Mouse (Mus musculus): ENCODE results near the gene Baz1a. TPM values are rescaled to one million over a fixed set of nuclear protein-coding genes. Genes with fewer than 3 reads are reported as not detected.
A peak's percentile ranks its signal among the peaks of the same experiment; 100 is the strongest.

The Baz1a gene
- polyA plus RNA-seq, 1 experiment from 2014 or later = 10.3 TPM

DNA sequence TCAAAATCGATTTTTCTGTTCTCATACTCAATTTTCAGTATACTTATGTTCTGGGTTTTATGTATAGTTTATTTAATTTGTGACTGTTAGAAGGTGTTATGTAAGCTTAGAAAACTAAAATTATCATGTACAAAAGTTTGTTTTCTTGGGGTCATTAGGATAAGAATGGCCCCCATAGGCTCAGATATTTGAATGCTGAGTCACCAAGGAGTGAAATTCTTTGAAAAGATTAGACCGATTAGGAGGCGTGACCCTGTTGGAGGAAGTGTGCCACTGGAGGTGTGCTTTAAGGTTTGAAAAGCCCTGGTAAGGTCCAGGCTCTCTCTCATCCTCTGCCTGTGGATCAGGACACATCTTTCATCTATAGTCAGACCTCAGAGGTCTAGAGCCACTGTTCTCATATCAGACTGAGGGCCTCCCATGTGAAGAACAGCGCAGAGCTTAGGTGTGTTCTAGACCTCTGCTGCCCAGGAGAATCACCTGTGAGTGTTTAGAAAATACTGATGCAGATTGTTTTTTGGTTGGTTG is 25.8 kb downstream of the Baz1a start:
- Histone ChIP-seq H3K4me3 (no peak overlapping the region), H3K4me1 (replicated peaks) (peaks cover 7% of the 10 kb centered on the region), H3K9ac (no peak overlapping the region), H3K36me3 (no peaks in the 10 kb centered on the region), H3K27me3 (no peaks in the 10 kb centered on the region), H3K9me3 (replicated peaks) (no peaks in the 10 kb centered on the region), H3K27ac (no peak overlapping the region), H3K4me2 (no peak overlapping the region)
- no peak for ATAC-seq (replicated peaks; ENCODE audit: insufficient number of reproducible peaks, insufficient read depth, low FRiP score, low read depth)
- 67% methylated on average over 4 of the region's 4 CpGs for WGBS

DNA sequence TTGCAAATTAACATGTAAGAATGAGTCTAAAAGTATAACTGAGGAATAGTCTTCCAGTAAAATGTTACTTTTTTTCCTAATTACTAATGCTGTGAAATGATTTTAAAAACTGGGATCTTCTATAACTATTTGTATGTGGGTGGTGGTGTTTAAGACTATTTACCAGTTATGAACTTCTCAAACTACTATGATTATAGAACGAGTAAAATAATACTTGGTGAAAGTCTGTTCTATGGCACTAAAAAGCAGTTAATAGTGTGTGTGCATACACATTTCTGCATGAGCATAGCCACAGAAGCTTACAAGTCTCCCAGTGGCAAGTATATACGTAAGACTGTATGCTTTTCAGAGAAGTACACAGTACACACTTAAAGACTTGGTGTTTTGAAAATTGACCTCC is 27.0 kb downstream of the Baz1a start:
- no peaks in the 10 kb centered on the region for H3K36me3 ChIP-seq
- H3K9ac ChIP-seq = no peak overlapping the region
- H3K4me1 ChIP-seq (replicated peaks) = peaks cover 7% of the 10 kb centered on the region
- 84% methylated on average over 2 of the region's 2 CpGs for WGBS
- no peak for ATAC-seq (replicated peaks; ENCODE audit: insufficient number of reproducible peaks, insufficient read depth, low FRiP score, low read depth)
- H3K4me2 ChIP-seq = no peak overlapping the region
- no peaks in the 10 kb centered on the region for H3K27me3 ChIP-seq
- no peak overlapping the region for H3K4me3 ChIP-seq
- no peaks in the 10 kb centered on the region for H3K9me3 ChIP-seq (replicated peaks)
- H3K27ac ChIP-seq = no peak overlapping the region

DNA sequence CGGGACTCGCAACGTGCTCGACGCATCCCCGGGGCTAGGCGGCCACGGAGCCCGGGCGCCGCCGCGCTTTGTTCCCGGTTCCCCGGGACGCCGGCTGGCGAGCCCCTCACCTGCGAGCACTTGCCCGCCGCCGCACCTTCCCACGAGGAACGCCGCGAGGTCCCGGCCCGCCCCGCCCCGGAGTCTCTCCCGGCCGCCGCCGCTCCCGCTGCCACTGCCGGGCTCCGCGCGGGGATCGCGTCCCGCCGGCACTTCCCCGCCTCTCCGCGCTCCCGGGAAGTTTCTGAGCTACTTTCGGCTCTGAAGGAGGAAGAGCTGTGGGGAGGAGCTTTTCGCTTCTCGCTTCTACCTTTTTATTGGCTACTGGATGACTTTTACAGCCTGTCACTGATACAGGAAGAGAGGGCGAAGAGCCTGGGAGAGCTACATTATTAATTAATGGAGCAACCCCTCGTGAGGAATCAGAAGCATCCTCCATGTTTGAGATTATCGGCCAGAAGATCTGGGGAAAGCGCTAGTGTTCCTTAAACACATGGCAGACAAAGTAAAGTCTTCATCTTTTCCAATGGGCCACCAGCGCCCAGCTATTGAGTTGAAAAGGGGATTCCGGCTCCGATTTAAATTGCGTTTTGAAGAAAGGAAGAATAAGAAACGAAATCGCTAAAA is 28.0 kb downstream of the Baz1a start, which contains the start of gene Gm20403:
TSS of gene Gm20403 (minus strand) at position 478 of the 666 bp plus-strand sequence.
- Histone ChIP-seq H3K9ac (peak within 1 kb of the TSS; percentile 91), H3K4me2 (peak within 1 kb of the TSS; percentile 94), H3K27me3 (no peaks in the 10 kb centered on the region), H3K9me3 (replicated peaks) (no peaks in the 10 kb centered on the region), H3K4me1 (replicated peaks) (peaks cover 7% of the 10 kb centered on the region), H3K36me3 (no peaks in the 10 kb centered on the region), H3K27ac (peak within 1 kb of the TSS; percentile 91), H3K4me3 (peak within 1 kb of the TSS; percentile 91)
- 0 out of 2 replicates have a peak, but pooled peaks have one; percentile 43 for ATAC-seq (replicated peaks; ENCODE audit: insufficient number of reproducible peaks, insufficient read depth, low FRiP score, low read depth)
- under 1% methylated on average over 60 of the region's 60 CpGs for WGBS

DNA sequence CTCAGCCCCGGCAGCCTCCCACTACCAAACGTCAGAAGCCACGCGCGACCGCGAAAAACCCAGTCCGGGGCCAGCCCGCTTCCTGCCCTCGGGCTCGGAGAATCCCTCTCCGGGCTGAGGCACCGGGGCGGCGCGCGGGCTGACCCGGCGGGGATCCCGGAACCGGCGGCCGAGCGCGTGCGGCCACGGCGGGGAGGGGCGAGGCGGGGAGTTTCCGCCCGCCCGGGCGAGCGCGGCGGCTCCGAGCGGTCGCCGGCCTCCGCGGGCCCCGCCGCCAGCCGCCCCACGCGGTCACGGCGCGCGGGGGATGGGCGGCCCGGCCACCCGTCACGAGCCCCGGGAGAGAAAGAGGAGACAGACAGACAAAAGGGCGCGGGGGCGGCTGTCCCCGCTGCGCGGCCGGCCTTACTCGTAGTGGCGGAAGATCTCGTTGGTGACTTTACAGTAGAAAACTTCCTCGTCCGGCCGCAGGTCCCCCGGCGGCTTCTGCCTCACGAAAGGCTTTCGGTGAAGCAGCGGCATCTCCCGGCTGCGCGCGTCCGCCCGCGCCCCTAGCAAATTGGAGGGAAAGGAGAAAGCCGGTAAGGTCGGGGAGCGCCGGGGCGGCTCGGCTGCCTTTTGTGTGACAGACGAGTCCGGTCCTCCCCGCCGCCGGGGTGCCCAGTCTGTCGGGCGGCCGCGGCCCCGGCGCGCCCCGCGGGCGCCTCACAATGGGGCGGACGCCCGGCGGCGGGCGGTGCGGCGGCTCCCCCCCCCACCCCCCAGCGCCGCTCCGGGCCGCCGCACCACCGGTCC is 28.7 kb downstream of the Baz1a start:
- peak overlapping the region; percentile 94 for H3K4me2 ChIP-seq
- under 1% methylated on average over 113 of the region's 117 CpGs for WGBS
- peak; percentile 73 for ATAC-seq (replicated peaks; ENCODE audit: insufficient number of reproducible peaks, insufficient read depth, low FRiP score, low read depth)
- H3K4me3 ChIP-seq = peak overlapping the region; percentile 91
- peak overlapping the region; percentile 91 for H3K9ac ChIP-seq
- H3K27me3 ChIP-seq = no peaks in the 10 kb centered on the region
- no peaks in the 10 kb centered on the region for H3K9me3 ChIP-seq (replicated peaks)
- H3K4me1 ChIP-seq (replicated peaks) = peaks cover 7% of the 10 kb centered on the region
- no peaks in the 10 kb centered on the region for H3K36me3 ChIP-seq
- H3K27ac ChIP-seq = peak overlapping the region; percentile 91

DNA sequence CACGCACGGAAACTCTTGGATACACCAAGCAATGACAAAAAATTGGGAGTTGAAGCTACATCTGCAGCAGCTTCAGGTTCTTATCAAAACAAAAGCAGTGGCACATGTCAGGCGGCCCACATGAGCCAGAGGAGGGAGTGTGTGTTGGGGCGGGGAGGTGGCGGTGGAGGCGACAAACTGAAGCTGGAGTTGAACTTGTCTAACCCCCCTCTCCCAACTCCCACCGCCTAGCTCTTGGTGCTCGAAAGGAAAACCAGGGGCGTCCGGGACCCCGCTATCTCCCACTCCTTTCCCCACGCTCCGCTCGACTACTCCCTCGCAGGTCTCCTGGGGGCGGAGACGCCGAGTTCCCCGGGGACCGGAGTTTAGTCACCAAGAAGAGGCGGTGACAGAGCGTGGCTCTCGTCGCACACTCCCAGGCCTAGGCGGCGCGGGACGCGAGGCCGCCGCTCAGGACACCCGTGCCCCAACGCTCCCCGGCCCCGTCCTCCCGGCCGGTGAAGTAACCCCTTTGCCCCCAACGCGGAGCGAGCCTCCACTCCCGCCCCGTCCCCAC is 29.4 kb downstream of the Baz1a start:
- Histone ChIP-seq H3K9me3 (replicated peaks) (no peaks in the 10 kb centered on the region), H3K4me3 (peak overlapping the region; percentile 91), H3K9ac (peak overlapping the region; percentile 91), H3K4me1 (replicated peaks) (peaks cover 7% of the 10 kb centered on the region), H3K4me2 (peak overlapping the region; percentile 94), H3K36me3 (no peaks in the 10 kb centered on the region), H3K27me3 (no peaks in the 10 kb centered on the region), H3K27ac (peak overlapping the region; percentile 91)
- peak; percentile 75 for ATAC-seq (replicated peaks; ENCODE audit: insufficient number of reproducible peaks, insufficient read depth, low FRiP score, low read depth)
- WGBS = 0% methylated on average over 42 of the region's 42 CpGs

DNA sequence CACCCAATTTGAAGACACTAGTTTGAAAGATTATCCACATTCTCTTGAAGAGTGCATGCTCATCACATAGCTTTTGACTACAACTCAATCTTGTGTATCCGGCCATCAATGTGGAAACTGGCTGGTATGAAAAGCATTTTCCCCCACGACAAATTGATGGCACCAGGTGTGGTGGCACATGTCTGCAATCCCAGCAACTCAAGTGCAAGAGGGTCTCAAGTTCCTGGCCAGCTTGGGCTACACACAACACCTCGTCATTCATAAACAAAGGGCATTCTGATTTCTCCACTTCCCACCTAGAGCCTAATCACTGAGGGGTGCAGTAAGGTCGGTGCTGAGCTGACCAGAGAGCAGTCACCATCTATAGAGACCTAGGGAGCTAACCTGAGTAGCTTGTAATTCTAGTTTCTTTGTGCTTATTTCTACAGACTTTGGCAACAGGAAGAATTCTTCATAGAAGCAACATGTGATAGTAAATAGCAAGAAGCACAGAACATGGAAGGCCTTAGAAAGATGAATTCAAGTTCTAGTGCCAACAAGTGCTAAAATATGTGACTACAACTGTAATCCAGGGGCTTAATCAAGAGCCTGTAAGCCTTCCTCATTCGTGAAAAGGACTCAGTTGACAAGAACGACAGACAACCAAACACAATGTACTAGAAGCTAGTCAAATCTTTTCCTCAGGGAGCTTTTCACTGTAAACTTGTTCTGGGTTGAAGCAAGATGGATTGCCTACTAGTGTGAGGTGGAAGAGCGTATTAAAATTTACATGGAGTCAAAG is 31.0 kb downstream of the Baz1a start:
- H3K27me3 ChIP-seq = no peaks in the 10 kb centered on the region
- no peaks in the 10 kb centered on the region for H3K9me3 ChIP-seq (replicated peaks)
- H3K4me2 ChIP-seq = no peak overlapping the region
- no peak for ATAC-seq (replicated peaks; ENCODE audit: insufficient number of reproducible peaks, insufficient read depth, low FRiP score, low read depth)
- H3K4me3 ChIP-seq = no peak overlapping the region
- peaks cover 7% of the 10 kb centered on the region for H3K4me1 ChIP-seq (replicated peaks)
- no peak overlapping the region for H3K9ac ChIP-seq
- no peaks in the 10 kb centered on the region for H3K36me3 ChIP-seq
- H3K27ac ChIP-seq = no peak overlapping the region
- WGBS = 81% methylated on average over 7 of the region's 7 CpGs

DNA sequence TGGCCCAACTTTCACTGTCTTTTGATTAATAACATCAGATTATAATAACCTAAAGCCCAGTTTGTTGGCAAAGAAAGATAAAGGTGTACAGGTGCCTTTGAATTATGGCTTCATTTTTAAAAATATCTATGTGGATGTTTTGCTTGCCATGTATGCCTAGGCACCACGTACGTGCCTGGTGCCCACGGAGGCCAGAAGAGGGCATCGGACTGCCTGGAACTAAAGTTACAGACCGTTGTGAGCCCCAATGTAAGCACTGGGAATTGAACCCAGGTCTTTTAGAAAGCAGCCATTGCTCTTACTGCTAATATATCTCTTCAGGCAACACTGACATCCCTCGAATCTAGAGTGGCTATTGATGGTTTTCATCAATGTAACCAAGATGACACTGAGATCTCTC is 32.2 kb downstream of the Baz1a start:
- Histone ChIP-seq H3K9ac (no peak overlapping the region), H3K4me1 (replicated peaks) (peaks cover 7% of the 10 kb centered on the region), H3K27ac (no peak overlapping the region), H3K4me3 (no peak overlapping the region), H3K36me3 (no peaks in the 10 kb centered on the region), H3K9me3 (replicated peaks) (no peaks in the 10 kb centered on the region), H3K27me3 (no peaks in the 10 kb centered on the region), H3K4me2 (no peak overlapping the region)
- WGBS = 84% methylated on average over 6 of the region's 6 CpGs
- no peak for ATAC-seq (replicated peaks; ENCODE audit: insufficient number of reproducible peaks, insufficient read depth, low FRiP score, low read depth)

DNA sequence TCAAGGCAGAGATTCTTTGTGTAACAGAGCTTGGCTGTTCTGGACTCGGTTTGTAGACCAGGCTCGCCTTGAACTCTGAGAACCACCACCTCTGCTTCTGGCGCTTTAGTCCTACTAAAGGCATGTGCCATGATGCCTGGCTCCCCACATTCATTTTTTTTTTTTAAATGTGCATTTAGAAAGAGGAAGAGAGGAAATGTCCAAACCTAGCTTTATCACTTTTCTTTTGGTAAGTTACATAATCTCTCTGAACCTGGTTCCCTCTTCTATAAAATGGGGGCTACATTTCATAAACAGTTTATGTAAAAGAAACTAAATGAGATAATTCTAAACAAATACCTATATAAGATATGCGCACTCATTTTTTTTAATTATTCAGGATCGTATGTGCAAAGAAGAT is 33.2 kb downstream of the Baz1a start:
- Histone ChIP-seq H3K4me2 (no peak overlapping the region), H3K4me3 (no peak overlapping the region), H3K9me3 (replicated peaks) (no peaks in the 10 kb centered on the region), H3K9ac (no peak overlapping the region), H3K36me3 (no peaks in the 10 kb centered on the region), H3K4me1 (replicated peaks) (peaks cover 7% of the 10 kb centered on the region), H3K27me3 (no peaks in the 10 kb centered on the region), H3K27ac (no peak overlapping the region)
- no peak for ATAC-seq (replicated peaks; ENCODE audit: insufficient number of reproducible peaks, insufficient read depth, low FRiP score, low read depth)
- WGBS = 93% methylated on average over 5 of the region's 5 CpGs

DNA sequence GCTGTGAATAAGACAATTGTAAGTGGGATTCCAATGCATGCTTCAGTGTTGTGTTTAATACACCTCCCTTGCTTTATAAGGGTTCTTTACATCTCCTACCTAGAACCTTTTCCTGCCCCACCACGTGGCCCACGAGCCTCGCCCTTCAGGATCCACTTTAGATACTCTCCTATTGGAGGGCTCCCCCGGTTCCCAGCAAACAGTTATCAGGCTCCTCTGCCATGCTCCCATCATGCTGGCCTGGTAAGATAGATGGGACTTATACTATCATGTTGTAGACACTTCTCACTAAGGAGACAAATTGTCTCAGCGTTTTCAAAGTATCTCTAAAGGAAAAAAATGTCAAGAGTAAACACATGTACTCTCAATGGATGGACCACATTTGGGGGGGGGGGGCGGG is 33.6 kb downstream of the Baz1a start:
- ATAC-seq (replicated peaks; ENCODE audit: insufficient number of reproducible peaks, insufficient read depth, low FRiP score, low read depth) = no peak
- H3K4me2 ChIP-seq = no peak overlapping the region
- no peaks in the 10 kb centered on the region for H3K27me3 ChIP-seq
- 66% methylated on average over 6 of the region's 6 CpGs for WGBS
- no peaks in the 10 kb centered on the region for H3K9me3 ChIP-seq (replicated peaks)
- H3K4me1 ChIP-seq (replicated peaks) = peaks cover 7% of the 10 kb centered on the region
- no peak overlapping the region for H3K27ac ChIP-seq
- no peaks in the 10 kb centered on the region for H3K36me3 ChIP-seq
- H3K9ac ChIP-seq = no peak overlapping the region
- H3K4me3 ChIP-seq = no peak overlapping the region

DNA sequence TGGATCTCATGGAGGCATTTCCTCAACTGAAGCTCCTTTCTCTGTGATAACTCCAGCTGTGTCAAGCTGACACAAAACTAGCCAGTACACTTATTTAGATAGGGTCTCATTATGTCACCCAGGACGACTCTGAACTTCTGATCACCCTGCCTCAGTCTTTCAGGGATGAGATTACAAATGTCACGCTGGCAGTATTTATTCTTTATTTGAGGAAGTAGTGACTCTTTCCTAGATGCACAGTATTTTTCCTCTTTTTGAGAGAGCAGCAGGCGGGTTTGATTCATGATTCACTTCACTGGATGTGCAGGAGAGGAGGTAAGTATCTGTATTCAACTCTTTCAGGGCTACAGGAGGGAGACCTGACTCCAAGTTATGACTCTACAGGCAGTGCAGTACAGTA is 45.1 kb downstream of the Baz1a start:
- no peak for ATAC-seq (replicated peaks; ENCODE audit: insufficient number of reproducible peaks, insufficient read depth, low FRiP score, low read depth)

More for the DNA sequence above, 45.1 kb downstream of the Baz1a start:
- H3K4me1 ChIP-seq (replicated peaks) = no peaks in the 10 kb centered on the region
- no peak overlapping the region for H3K27ac ChIP-seq
- no peaks in the 10 kb centered on the region for H3K27me3 ChIP-seq
- H3K9ac ChIP-seq = no peak overlapping the region
- H3K9me3 ChIP-seq (replicated peaks) = no peaks in the 10 kb centered on the region
- peaks cover 14% of the 10 kb centered on the region for H3K36me3 ChIP-seq
- no peak overlapping the region for H3K4me2 ChIP-seq
- H3K4me3 ChIP-seq = no peak overlapping the region
- WGBS = 69% methylated on average over 3 of the region's 3 CpGs

Data from heart, embryonic 15.5 days (tissue).